Mouse (Mus musculus) spleen, adult 12 weeks (tissue): ENCODE results near the gene Twf2.
A peak's percentile ranks its signal among the peaks of the same experiment; 100 is the strongest.
"Not testable (repeated sequence)": the region's sequence is repeated elsewhere in the genome, so short reads cannot be mapped to it uniquely, and the experiment has no call there.

Source experiments
- DNase-seq: peaks from one replicate; pipeline ENCODE4 v3.0.0; 2022; ENCODE audit warnings: low spot score

The Twf2 gene

DNA sequence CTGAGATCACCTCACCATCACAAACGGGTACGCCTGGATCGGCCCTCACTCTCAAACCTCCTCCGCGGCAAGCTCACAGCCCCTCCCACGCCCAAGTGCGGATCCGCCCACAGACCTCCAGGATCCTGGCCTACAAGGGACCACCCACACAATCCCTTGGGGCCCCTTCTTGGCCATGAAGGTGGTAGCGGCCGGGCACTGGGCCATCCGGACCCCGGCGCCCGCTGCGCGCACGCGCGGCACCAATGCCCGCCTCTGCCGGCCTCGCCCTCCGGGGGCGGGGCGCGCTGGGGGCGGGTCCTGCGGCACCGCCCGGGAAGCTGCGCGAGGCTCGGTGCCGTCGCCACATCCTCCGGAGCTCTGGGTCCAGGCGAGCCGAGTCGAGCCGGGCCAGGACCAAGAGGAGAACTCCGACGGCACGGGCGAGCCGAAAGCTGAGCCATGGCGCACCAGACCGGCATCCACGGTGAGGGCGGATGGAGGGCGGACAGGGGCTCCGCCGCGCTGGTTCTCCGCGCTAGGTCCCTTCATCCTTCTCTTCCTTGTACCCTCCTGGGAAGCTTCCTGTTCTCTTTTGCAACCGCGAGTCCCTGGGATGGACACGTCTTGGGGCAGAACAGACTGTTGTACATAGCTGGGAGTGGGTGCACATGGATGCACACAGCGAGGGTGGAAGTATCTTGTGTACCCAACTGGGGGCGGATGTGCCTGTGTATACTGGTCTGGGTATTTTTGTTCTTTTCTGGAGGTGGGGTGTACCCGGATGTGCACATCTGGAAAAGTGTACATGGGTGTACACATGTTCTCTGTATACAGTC lies at the start of gene Twf2:
Gene Twf2, plus strand, starts transcription at position 290 of the 818 bp plus-strand sequence.
- DNase-seq, result peak; percentile 84

DNA sequence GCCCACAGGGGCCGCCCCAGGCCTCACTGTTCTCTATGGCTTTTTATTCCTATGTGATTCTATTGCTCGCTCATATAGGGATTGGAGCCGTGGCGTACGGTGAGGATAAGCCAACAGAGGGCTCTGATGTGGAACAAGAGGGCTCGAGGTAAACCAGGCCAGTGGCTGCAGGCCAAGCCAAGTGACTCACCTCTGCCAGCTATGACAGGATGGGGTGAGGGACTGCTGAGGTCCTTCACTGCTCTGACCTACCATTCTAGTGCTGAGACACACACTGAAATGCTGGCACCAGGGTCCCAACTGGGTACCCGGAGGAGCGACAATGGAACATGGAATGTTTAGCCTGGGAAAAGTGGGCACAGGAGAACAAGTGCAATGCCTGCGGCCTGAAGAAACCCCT lies 48.8 kb upstream of the Twf2 start:
- no peak for DNase-seq

- peak; percentile 35 for DNase-seq
Measured at GRCm38 (mm10) chr9:106156419-106156818, 46.5 kb upstream of the Twf2 start.

GRCm38 (mm10) chr9:106156921-106157622 lies 45.8 kb upstream of the Twf2 start:
- DNase-seq, result no peak

DNA sequence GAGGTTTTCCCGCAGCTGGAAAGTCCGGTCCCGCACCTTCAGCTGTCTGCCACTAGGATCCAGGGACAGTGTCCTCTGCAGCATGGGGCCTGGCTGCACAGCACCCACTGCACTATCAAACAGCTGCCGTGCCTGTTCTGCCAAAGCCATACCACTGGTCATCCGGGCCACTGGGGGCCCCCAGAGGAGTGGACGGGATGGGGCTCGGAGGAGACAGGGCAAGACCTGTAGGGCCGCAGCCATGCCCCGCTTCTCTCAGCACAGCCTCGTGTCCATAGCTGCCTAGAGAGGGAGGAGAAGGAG lies 45.3 kb upstream of the Twf2 start:
- no peak for DNase-seq

GRCm38 (mm10) chr9:106158037-106158491 lies 44.8 kb upstream of the Twf2 start, which contains the start of gene Glyctk:
Gene Glyctk, minus strand, starts transcription at chr9:106158138.
- no peak for DNase-seq

GRCm38 (mm10) chr9:106159237-106159636 lies 43.7 kb upstream of the Twf2 start:
- DNase-seq, result no peak

DNA sequence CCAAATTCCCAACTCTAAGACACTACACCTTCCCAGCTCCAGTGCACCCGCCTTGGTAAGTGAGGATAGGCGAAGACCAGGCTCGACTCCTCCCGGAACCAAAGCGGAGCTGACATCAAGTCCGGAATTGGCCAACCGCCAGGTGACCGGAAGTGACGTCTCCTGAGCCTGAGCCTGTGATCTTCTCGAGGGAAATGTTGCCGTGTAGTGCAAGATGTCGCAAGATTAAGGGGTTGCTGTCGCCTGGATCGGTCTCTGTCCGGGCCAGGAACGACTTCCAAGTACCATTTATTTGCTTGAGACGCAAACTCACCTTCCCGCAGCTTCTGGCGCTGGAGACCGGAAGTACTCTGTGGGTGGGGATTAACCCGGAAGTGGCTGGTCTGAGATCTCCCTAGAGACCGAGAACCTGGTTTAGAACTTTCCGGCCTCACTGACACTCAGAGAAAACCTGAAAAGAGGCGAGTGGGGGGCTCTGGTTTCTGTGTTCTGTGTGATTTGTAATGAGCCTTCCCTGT lies 43.1 kb upstream of the Twf2 start:
- DNase-seq, result peak; percentile 76

DNA sequence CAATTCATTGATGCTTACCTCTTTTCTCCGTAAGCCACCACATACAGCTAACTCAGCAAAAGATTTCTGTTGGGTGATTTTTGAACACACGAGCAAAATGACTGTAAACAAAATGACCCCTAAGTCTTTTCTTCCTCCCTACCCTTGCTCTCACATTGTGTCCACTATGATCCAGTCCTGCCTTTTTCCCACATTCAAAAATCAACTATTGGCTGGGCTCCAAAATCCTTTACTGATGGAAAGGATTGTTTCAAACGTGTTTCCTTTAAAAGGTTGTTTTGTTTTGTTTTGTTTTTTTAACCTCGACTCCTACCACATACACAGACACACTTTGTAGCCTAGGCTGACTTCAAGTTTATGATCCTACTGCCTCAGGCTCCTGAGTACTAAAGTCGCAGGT lies 42.5 kb upstream of the Twf2 start:
- DNase-seq, result no peak

- DNase-seq, result no peak
Measured at GRCm38 (mm10) chr9:106166709-106167108, 36.2 kb upstream of the Twf2 start.

GRCm38 (mm10) chr9:106167241-106167640 lies 35.7 kb upstream of the Twf2 start:
- DNase-seq, result no peak

- no peak for DNase-seq
Measured at GRCm38 (mm10) chr9:106167703-106168102, 35.2 kb upstream of the Twf2 start.

GRCm38 (mm10) chr9:106169006-106169405 lies 33.9 kb upstream of the Twf2 start:
- DNase-seq, result not testable (repeated sequence)

- no peak for DNase-seq
Measured at GRCm38 (mm10) chr9:106169917-106170316, 33.0 kb upstream of the Twf2 start.

GRCm38 (mm10) chr9:106170556-106171345 lies 32.2 kb upstream of the Twf2 start, which contains the start of gene Wdr82:
Gene Wdr82, plus strand, starts transcription at chr9:106170928.
- peak; percentile 84 for DNase-seq

DNA sequence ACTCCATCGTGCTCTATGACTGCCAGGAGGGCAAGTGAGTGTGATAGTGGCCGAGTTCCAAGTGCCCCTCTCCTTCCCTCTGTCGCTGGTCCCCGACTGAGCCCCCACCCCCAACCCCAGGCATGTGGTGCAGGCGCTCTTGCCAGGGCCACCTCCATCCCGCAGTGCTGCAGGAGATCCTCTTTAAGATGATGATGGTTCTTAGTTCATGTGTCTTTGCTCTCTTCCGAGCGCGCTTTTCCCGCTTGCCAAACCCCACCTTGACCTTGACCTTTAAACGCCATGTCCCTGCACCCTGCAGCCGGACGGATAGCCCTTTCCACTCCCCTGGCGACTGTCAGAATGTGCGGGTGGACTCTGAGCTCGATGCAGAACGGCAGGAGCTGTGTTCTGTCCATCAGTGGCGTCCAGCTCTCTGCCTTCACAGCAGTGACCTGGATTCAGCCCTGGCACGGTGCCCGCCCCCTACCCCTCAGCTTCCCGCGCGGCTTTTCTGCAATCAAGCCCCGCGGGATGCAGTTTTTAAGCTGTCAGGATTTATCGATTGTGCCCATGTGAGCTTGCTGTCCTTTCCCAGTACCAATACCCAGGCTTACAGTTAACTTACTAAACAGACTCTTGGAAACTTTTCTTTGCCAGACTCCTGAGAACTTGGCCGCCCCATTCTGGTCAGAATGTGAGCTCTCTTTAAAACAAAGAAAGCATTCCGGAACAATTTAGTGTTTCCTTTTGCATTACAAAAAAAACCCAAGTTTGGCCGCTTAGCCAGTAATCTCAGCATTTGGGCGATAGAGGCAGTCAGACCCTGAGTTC lies 31.4 kb upstream of the Twf2 start:
- DNase-seq, result peak; percentile 31

- no peak for DNase-seq
Measured at GRCm38 (mm10) chr9:106172527-106172926, 30.4 kb upstream of the Twf2 start.

DNA sequence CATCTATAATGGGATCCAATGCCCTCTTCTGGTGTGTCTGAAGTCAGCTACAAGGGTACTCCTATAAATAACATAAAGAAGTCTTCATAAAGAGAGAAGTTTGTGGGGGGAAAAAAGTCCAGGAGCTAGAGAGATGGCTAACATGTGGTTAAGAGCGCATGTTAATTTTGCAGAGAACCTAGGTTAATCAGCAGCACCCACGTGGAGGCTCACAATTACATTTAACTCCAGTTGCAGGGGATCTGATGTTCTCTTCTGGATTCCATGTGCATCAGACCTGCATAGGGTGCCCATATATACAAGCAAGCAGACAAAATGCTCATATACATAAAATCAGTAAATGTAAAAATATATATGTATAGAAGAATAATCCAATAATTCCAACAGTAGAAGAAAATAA lies 29.5 kb upstream of the Twf2 start:
- DNase-seq, result no peak

- no peak for DNase-seq
Measured at GRCm38 (mm10) chr9:106175552-106176200, 27.2 kb upstream of the Twf2 start.

GRCm38 (mm10) chr9:106176769-106177168 lies 26.1 kb upstream of the Twf2 start:
- DNase-seq, result no peak

GRCm38 (mm10) chr9:106177799-106178198 lies 25.1 kb upstream of the Twf2 start:
- no peak for DNase-seq
